Mouse (Mus musculus): ENCODE results near the gene Prkn. TPM values are rescaled to one million over a fixed set of nuclear protein-coding genes. Genes with fewer than 3 reads are reported as not detected.

Prkn gene
- total and polyA plus RNA-seq, 3 experiments, result 0.39 to 0.50 TPM; not detected in 1

DNA sequence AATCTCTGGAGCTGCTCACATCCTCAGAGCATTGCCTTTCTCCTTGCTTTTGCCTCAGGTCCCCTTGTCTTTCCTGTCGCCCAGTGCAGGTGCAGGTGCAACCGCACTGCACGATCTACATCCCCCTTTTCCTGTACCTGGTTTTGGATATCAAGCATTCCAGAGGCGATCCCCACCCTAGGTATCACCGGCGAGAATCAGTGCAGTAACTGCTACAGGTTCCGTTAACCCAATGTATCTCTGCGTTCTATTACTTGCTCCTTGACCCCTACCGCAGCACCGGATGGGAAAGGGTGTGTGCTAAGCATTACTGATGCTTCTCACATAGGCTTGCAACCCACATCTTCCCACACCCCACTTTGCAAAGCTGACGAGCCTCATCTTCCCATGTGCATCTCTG is 370.8 kb downstream of the Prkn start (continued):
- TF ChIP-seq USF2 (IDR thresholded peaks at IDR 0.05; ENCODE audit: borderline replicate concordance in 1 of 2, insufficient read depth in 1 of 2, low read depth in 1 of 2, low read length in 2 of 2) (no peak), ZC3H11A (IDR thresholded peaks at IDR 0.05; ENCODE audit: low read depth, low read length) (no peak), TBP (IDR thresholded peaks at IDR 0.05; ENCODE audit: low read depth, low read length) (no peak), TAL1 (IDR thresholded peaks at IDR 0.05; ENCODE audit: low read length) (no peak)

DNA sequence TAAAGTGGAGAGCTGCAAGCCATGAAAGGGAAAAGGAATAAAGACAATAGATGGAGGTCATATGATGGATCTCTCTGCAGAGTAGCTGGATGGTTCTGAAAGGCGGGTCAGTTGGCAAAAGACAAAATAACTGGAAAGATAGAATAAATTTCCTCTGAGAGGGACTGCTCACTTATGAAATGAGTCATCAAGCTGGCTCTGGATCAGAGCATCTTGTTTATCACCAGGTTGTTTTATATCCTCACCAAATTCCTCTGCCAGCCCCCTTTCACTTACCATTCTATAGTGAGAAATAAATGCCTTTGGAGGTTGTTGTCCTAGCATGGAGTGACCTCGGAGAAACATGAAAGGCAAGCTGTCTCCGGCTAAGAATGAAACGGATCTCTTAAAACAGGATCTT is 371.4 kb downstream of the Prkn start:
- Histone ChIP-seq H3K9me3 (replicated peaks; ENCODE audit: insufficient read depth, low read length) (no peaks in the 10 kb centered on the region), H3K27ac (ENCODE audit: control insufficient read depth, low read depth, low read length) (no peak overlapping the region), H3K36me3 (ENCODE audit: control insufficient read depth in 1 of 2, insufficient read depth in 2 of 2, low read length in 2 of 2) (no peaks in the 10 kb centered on the region), H3K4me3 (ENCODE audit: control insufficient read depth in 1 of 2, insufficient read depth in 1 of 2, low read depth in 2 of 2, low read length in 2 of 2) (no peak overlapping the region), H3K9ac (ENCODE audit: control insufficient read depth, low read depth, low read length, poor library complexity, severe bottlenecking) (no peak overlapping the region), H3K79me2 (ENCODE audit: control insufficient read depth, insufficient read depth, low read length, poor library complexity) (no peaks in the 10 kb centered on the region), H3K4me1 (ENCODE audit: control insufficient read depth in 1 of 2, insufficient read depth in 2 of 2, low read length in 2 of 2) (no peaks in the 10 kb centered on the region), H3K27me3 (ENCODE audit: control insufficient read depth in 1 of 2, insufficient read depth in 2 of 2, low read length in 2 of 2) (no peaks in the 10 kb centered on the region; a peak in 1 of 4 replicates)
- no peak for DNase-seq (ENCODE audit: low read depth, low spot score)
- TF ChIP-seq SIN3A (IDR thresholded peaks at IDR 0.05; ENCODE audit: low read length) (no peak), GABPA (IDR thresholded peaks at IDR 0.05; ENCODE audit: low read depth, low read length) (no peak), MAFK (IDR thresholded peaks at IDR 0.05; ENCODE audit: borderline replicate concordance, low read depth, low read length) (no peak), KAT2A (conservative IDR thresholded peaks at IDR 0.05; ENCODE audit: low read depth, low read length) (no peak), CHD1 (IDR thresholded peaks at IDR 0.05; ENCODE audit: low read depth, low read length) (no peak), RCOR1 (IDR thresholded peaks at IDR 0.05; ENCODE audit: low read depth, low read length) (no peak), MXI1 (IDR thresholded peaks at IDR 0.05; ENCODE audit: low read depth, low read length) (no peak), TAL1 (IDR thresholded peaks at IDR 0.05; ENCODE audit: low read length) (no peak)

DNA sequence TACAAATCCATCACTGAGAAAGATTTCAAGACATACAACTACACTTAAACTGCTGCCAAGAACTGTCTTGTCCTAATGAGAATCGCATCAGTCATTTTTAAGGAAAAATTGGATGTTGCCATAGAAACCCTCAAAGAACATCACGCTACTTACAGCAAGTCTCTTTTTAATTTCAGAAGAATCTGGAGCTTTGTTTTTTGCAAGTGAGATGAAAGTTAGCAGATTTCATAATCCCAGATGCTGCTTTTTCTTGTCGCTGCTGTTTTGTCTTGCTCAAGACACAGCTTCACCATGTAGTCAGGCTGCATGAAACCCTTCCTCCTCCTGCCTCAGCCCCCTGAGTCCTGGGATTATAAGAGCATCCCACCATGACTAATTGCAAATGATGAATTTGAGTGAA is 373.5 kb downstream of the Prkn start:
- H3K27ac ChIP-seq (ENCODE audit: control insufficient read depth, low read depth, low read length), result no peak overlapping the region
- TF ChIP-seq CTCF (IDR thresholded peaks at IDR 0.05 in 2 of 3, conservative IDR thresholded peaks at IDR 0.05 in 1 of 3; ENCODE audit: control insufficient read depth in 1 of 3, insufficient read depth in 1 of 3, low read depth in 2 of 3, low read length in 3 of 3, poor library complexity in 1 of 3, severe bottlenecking in 1 of 3) (no peak), RCOR1 (IDR thresholded peaks at IDR 0.05; ENCODE audit: low read depth, low read length) (no peak), MYB (IDR thresholded peaks at IDR 0.05; ENCODE audit: low read depth, low read length) (no peak), ZKSCAN1 (IDR thresholded peaks at IDR 0.05; ENCODE audit: low read depth, low read length) (no peak), MAZ (IDR thresholded peaks at IDR 0.05; ENCODE audit: low read depth, low read length) (no peak), ELF1 (IDR thresholded peaks at IDR 0.05; ENCODE audit: low read depth, low read length) (no peak), TCF12 (IDR thresholded peaks at IDR 0.05; ENCODE audit: low read depth, low read length) (no peak), USF1 (IDR thresholded peaks at IDR 0.05; ENCODE audit: low read depth, low read length) (no peak), MAFK (IDR thresholded peaks at IDR 0.05; ENCODE audit: borderline replicate concordance, low read depth, low read length) (no peak), TAL1 (IDR thresholded peaks at IDR 0.05; ENCODE audit: low read length) (no peak), CHD1 (IDR thresholded peaks at IDR 0.05; ENCODE audit: low read depth, low read length) (no peak), GABPA (IDR thresholded peaks at IDR 0.05; ENCODE audit: low read depth, low read length) (no peak), JUND (IDR thresholded peaks at IDR 0.05; ENCODE audit: low read depth, low read length) (no peak), ETS1 (IDR thresholded peaks at IDR 0.05; ENCODE audit: low read depth, low read length) (no peak), ZNF384 (IDR thresholded peaks at IDR 0.05; ENCODE audit: low read depth, low read length) (no peak), NRF1 (IDR thresholded peaks at IDR 0.05; ENCODE audit: insufficient read depth, low read depth, low read length, poor library complexity, severe bottlenecking) (no peak), MXI1 (IDR thresholded peaks at IDR 0.05; ENCODE audit: low read depth, low read length) (no peak), POLR2AphosphoS2 (IDR thresholded peaks at IDR 0.05; ENCODE audit: low read length) (no peak), UBTF (IDR thresholded peaks at IDR 0.05; ENCODE audit: borderline replicate concordance, insufficient read depth, low read depth, low read length) (no peak)

More for the DNA sequence above, 373.5 kb downstream of the Prkn start:
- no peaks in the 10 kb centered on the region; a peak in 1 of 4 replicates for H3K27me3 ChIP-seq (ENCODE audit: control insufficient read depth in 1 of 2, insufficient read depth in 2 of 2, low read length in 2 of 2)
- no peak overlapping the region for H3K4me3 ChIP-seq (ENCODE audit: control insufficient read depth in 1 of 2, insufficient read depth in 1 of 2, low read depth in 2 of 2, low read length in 2 of 2)
- no peak for DNase-seq (ENCODE audit: low read depth, low spot score)
- H3K9me3 ChIP-seq (replicated peaks; ENCODE audit: insufficient read depth, low read length), result no peaks in the 10 kb centered on the region
- H3K9ac ChIP-seq (ENCODE audit: control insufficient read depth, low read depth, low read length, poor library complexity, severe bottlenecking), result no peak overlapping the region
- no peaks in the 10 kb centered on the region for H3K79me2 ChIP-seq (ENCODE audit: control insufficient read depth, insufficient read depth, low read length, poor library complexity)
- H3K36me3 ChIP-seq (ENCODE audit: control insufficient read depth in 1 of 2, insufficient read depth in 2 of 2, low read length in 2 of 2), result no peaks in the 10 kb centered on the region
- no peaks in the 10 kb centered on the region for H3K4me1 ChIP-seq (ENCODE audit: control insufficient read depth in 1 of 2, insufficient read depth in 2 of 2, low read length in 2 of 2)

All from MEL (cell line).